Mouse (Mus musculus): Measurements from ENCODE around the gene Ugt1a9. TPM values are rescaled to one million over a fixed set of nuclear protein-coding genes. Genes with fewer than 3 reads are reported as not detected.
"Not testable (repeated sequence)": the region's sequence is repeated elsewhere in the genome, so short reads cannot be mapped to it uniquely, and the experiment has no call there.

Ugt1a9 gene
- total RNA-seq, 4 experiments from 2014 or later = 0.17 TPM; not detected in 3

DNA sequence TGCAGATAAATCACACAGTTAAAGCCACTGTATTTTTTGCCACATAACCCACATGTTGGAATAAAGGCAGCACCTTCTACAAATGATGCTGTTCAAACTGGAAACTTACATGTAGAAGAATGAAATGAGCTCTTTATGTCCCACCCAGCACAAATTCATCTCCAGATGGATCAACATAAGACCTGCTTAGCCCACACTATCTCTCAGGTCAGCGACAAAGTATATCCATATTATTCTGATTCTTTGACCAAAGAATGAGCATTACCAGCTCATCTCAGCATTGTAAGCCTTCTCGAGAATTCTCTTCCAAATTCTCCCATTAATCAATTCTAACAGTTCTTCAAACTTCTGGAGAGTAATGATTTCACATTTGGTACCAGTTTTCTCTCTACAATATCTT lies 151.6 kb downstream of the Ugt1a9 start:
- no peak for DNase-seq

DNA sequence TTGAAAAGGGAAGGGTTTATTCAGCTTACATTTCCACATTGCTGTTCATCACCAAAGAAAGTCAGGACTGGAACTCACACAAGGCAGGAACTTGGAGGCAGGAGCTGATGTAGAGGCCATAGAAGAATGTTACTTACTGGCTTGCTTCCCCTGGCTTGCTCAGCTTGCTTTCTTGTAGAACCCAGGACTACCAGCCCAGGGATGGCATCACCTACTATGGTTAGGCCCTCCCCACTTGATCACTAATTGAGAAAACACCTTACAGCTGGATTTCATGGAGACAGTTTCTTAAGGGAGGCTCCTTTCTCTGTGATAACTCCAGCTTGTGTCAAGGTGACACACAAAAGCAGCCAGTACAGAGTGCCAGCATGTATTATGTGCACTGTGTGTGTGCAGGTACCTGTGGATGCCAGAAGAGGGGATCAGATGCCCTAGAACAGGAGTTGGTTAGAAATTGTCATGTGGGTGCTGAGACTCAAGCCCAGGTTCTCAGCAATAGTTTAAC lies 152.5 kb downstream of the Ugt1a9 start:
- not testable (repeated sequence) for DNase-seq

DNA sequence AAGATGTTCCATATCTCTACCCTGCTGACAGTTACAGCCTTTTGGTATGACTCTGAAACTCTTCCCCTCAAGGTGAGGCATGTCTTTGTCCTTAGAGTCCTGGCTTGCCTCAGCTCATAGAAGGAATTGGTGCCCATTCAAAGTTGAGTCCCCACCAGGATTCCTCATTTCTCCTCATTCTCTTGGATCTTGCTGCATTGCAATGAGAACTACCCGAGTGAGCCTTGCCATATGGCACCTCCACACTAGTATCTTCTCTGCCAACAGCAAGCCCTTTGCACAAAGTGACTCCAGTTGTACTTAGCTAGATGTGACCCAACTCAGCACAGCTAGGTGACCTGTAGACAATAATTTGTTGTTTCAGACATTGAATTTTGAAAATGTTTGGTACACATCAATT lies 153.0 kb downstream of the Ugt1a9 start:
- DNase-seq = no peak

GRCm38 (mm10) chr1:88224029-88224776 lies 153.6 kb downstream of the Ugt1a9 start:
- DNase-seq = peak; percentile 61

GRCm38 (mm10) chr1:88225301-88225700 lies 154.7 kb downstream of the Ugt1a9 start:
- DNase-seq = not testable (repeated sequence)

DNA sequence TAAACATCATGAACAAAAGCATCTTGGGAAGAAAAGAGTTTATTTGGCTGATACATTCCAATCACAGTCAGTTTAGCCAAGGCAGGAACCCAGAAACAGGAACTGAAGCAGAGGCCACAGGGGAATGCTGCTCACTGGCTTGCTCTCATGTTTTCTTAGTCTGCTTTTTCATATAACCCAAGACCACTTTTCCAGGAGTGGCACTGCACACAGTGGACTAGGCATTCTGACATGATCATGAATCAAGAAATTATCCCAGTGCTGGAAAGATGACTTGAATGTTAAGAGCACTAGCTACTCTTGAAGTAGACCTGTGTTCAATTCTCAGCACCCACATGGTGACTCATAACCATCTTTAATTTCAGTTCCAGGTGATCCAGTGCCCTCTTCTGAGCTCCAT lies 155.1 kb downstream of the Ugt1a9 start:
- DNase-seq = no peak

- no peak for DNase-seq
These were observed 156.2 kb downstream of the Ugt1a9 start, which contains the start of gene Mroh2a for GRCm38 (mm10) chr1:88226670-88227379. TSS of gene Mroh2a (plus strand) at chr1:88226986.

DNA sequence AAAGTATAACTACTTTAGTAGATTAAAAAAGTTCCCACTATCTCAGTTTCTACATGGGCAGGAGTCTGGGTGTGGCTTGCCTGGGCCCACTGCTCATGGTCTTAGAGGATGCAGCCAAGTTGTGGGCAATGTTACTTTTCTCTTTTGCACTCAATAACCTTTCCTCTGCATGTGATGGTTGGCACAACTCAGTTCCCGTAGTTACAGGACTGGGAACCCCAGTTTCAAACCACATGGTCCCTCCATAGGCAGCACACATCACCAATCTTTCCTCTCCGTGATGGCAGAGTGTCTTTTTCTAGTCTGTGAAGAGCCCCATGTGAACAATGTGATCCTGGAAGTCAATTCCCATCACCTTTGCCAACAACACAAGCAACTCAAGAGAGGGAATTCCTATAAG lies 156.9 kb downstream of the Ugt1a9 start:
- no peak for DNase-seq

DNA sequence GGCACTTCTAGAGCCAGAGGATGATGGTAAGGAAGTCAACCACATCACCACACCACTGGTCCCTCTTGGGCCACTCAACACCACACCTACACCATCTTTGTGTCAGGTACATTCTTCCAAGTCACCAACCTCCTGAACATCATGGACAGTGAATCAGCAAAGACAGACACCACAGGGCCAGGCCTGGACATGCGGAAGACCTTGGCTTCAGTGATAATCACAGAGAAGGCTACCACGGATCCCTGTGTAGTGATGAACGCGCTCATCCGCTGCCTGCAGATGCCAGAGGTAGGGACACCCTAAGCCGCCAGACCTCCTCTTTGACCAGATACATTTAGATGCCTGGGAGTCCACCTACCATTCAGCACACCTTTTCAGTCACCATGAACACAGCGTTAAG lies 157.5 kb downstream of the Ugt1a9 start:
- no peak for DNase-seq

GRCm38 (mm10) chr1:88229566-88229965 lies 159.0 kb downstream of the Ugt1a9 start:
- no peak for DNase-seq

DNA sequence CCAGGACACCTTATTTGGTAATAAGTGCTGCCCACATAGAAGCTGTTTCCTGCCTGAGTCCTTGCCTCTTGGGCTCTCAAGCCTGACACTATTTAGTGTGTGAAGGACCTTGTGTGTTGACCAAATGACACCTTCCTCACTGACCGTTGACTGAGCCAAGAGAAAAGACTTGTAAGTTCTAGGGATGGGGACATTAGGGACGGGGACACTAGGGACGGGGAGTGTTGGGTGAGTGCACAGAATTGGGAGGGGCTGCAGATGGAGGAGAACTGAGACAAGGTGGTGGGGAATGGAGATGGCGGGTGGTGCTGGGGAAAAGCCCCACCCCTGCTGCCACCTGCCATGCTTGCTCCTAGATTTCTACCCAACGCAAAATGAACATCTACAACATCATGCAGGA lies 159.4 kb downstream of the Ugt1a9 start:
- DNase-seq = no peak

- no peak for DNase-seq
These were observed 159.8 kb downstream of the Ugt1a9 start for GRCm38 (mm10) chr1:88230421-88230820.

GRCm38 (mm10) chr1:88230981-88231802 lies 160.6 kb downstream of the Ugt1a9 start:
- no peak for DNase-seq

- DNase-seq = no peak
These were observed 161.4 kb downstream of the Ugt1a9 start for GRCm38 (mm10) chr1:88231803-88232499.

DNA sequence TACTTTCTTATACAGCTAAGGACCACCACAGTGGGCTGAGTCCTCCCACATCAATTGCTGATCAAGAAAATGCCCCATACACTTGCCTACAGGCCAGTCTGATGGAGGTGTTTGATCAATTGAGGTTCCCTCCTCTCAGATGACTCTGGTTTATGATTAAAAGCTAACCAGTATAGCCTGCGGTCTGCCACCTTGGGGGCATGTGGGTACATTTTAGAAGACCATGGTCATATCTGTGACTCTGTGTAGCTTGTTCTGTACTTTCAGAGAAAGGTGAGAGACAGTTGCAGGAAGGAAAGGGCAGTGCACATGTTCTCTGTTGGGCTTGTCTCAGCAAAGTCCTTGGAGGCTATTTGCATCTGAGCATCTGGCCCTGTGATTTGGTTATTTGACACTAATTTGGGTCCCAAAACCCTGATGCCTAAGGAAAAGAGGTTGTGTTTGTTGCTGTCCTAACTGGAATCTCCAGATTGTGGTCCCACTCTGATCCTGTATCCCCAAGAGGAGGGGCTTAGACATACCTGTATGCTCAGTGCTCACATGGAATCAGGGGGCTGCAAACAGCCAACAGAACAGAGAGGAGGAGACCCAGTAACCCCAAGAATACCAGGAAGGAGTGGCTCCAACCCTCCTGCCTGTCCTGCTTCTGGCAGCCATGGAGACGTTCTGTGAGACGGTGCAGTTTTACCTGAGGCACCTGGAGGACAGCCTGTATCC lies 162.2 kb downstream of the Ugt1a9 start:
- no peak for DNase-seq

DNA sequence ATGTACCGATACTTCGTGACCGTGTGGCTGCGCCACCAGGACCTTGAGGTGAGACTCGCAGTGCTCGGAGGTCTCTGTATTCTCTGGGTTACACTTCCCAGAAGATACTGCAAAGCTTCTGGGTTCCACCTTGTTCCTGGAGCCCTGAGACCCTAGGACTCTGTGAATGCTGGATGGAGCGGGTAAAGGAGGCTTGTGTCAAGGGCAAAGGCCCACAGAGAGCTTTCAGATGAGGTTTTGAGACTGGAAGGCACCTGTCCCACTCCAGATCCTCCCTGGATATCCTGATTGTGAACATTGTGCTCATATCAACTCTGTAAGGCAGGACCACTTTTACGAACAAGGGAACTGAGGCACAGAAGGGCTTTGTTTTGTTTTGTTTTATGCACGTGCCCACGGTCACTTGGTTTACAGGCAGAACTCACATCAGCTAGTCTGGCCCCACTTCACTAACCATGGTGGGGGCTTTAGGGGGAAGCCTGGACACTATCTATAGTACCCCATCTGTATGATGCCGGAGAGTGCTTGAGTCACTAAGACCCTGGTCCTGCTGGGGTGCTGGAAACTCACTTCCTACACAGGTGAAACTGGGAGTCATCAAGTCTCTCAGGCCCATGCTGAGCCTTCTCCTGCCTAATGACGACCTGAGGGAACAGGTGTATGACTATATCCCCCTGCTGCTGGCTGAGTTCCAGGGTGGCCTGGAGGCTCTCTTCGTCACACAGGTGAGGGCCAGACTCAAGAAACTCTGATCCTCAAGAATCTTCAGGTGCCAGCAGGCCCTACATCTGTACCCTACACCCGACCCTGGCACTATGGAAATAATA lies 163.0 kb downstream of the Ugt1a9 start:
- no peak for DNase-seq

DNA sequence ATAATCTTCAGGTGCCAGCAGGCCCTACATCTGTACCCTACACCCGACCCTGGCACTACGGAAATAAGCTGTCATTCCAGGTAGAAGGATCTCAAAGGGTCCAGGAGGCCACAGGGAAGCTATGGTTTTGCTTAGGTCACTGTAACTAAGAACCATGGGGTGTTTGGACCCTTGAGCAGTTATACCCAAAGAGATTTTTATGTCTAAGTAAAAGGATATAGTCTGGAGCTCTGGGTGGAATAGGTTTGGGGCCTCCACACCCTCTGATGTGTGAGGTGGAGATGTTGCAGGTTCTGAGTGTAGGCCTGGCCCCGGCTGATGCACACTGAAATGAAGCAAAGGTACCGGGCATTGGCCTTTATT lies 163.6 kb downstream of the Ugt1a9 start:
- DNase-seq = no peak

DNA sequence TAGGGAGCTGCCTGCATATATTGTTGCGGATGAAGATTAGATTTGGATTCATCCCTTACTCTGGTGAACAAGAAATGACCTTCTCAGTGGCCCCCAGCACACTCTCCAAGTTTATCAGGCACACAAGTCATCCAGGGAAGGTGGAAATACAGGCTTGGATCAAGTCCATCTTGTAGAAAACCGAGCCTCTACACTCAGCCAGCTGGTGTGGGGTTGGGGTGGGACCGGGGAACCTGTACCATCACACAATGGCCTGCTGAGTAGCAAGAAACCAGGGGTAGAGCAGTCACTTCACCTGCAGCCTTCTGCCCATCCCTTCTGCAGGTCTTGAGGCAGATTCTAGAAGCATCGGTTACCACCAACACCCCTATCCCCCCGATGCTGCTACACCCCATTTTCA lies 164.0 kb downstream of the Ugt1a9 start:
- DNase-seq = no peak

GRCm38 (mm10) chr1:88235046-88235893 lies 164.7 kb downstream of the Ugt1a9 start:
- no peak for DNase-seq
